Mouse (Mus musculus) intestine, postnatal 0 days (tissue): ENCODE data around the gene Fxn. TPM values are rescaled to one million over a fixed set of nuclear protein-coding genes. Genes with fewer than 3 reads are reported as not detected.
A peak's percentile ranks its signal among the peaks of the same experiment; 100 is the strongest.

Experiments
- ATAC-seq: fragments of 200-750 bp; cut with Nextera tagmentation; 2 replicates; pipeline ENCODE4 v1.8.0; 2017; ENCODE audit warnings: mild to moderate bottlenecking, moderate TSS enrichment, moderate library complexity
- H3K27ac ChIP-seq: fragments of 300-500 bp; sonication (generic); 2 replicates; pipeline ENCODE4 v1.5.1; 2014; ENCODE audit warnings: mild to moderate bottlenecking, low read depth, low read length, moderate library complexity
- H3K27me3 ChIP-seq: fragments of 300-500 bp; sonication (generic); replicated peaks from 2 replicates; pipeline ENCODE4 v1.6.1; 2014; ENCODE audit warnings: low read length, mixed read lengths; ENCODE audit not compliant: control insufficient read depth, insufficient read depth
- H3K36me3 ChIP-seq: fragments of 300-500 bp; sonication (generic); 2 replicates; pipeline ENCODE4 v1.6.1; 2014; ENCODE audit warnings: mild to moderate bottlenecking, moderate library complexity; ENCODE audit not compliant: control insufficient read depth, insufficient read depth
- H3K4me1 ChIP-seq: fragments of 300-500 bp; sonication (generic); replicated peaks from 2 replicates; pipeline ENCODE4 v1.6.1; 2014; ENCODE audit warnings: antibody characterized with exemption, low read length, mixed read lengths; ENCODE audit not compliant: control insufficient read depth, insufficient read depth
- H3K4me2 ChIP-seq: fragments of 300-500 bp; sonication (generic); replicated peaks from 2 replicates; pipeline ENCODE4 v1.6.1; 2014; ENCODE audit warnings: low read depth, mild to moderate bottlenecking, moderate library complexity
- H3K4me3 ChIP-seq: fragments of 300-500 bp; sonication (generic); 2 replicates; pipeline ENCODE4 v1.5.1; 2014; ENCODE audit warnings: low read depth, low read length
- H3K9ac ChIP-seq: fragments of 300-500 bp; sonication (generic); 2 replicates; pipeline ENCODE4 v1.6.1; 2014; ENCODE audit warnings: mild to moderate bottlenecking, low read depth, low read length
- H3K9me3 ChIP-seq: fragments of 300-500 bp; sonication (generic); 2 replicates; pipeline ENCODE4 v1.6.1; 2016; ENCODE audit warnings: mixed run types; ENCODE audit not compliant: control insufficient read depth
- CTCF ChIP-seq: sonication (generic); IDR thresholded peaks from 2 replicates; pipeline ENCODE4 v1.5.1; 2016; ENCODE audit warnings: low read depth, mild to moderate bottlenecking, control low read depth, antibody characterized with exemption, moderate library complexity
- WGBS: fragments of 180-500 bp; shearing (Covaris S2); extraction: QIAGEN DNeasy Blood & Tissue Kit; methylation state at CpG from one replicate; pipeline ENCODE4 v1.1.7; 2014; 5-methylcytosine and 5-hydroxymethylcytosine counted together
- polyA plus RNA-seq: library from polyadenylated mRNA; unstranded; fragments of >200 nt; fragmentation: Nextera tagmentation; extraction: Ambion mirVana; gene quantifications from 2 replicates; pipeline ENCODE4 v1.2.1, GENCODE M21; 2015

Fxn gene
- polyA plus RNA-seq, 1 experiment from 2014 or later, result 21.1 TPM

DNA sequence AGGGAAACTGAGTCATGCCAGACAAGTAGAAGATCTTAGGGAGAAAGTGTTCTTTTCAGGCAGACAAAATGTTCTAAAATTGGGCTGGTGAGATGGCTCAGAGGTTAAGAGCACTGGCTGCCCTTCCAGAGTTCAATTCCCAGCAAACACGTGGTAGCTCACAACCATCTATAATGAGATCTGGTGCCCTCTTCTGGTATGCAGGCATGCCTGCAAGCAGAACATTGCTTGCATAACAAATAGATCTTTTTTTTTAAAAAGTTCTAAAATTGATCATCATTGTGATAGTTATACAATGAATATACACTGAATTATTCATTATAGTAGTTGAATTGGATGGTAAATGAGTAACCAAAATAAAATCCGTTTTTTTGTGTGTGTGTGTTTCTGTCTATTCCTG, 62.1 kb downstream of the Fxn start:
- 36% methylated on average over 2 of the region's 2 CpGs for WGBS
- peak; percentile 67 for TF ChIP-seq CTCF
- H3K4me1 ChIP-seq, result no peaks in the 10 kb centered on the region; the same call in 1 of the 2 replicates
- H3K9ac ChIP-seq, result no peak overlapping the region
- ATAC-seq, result no peak
- no peak overlapping the region for H3K4me2 ChIP-seq
- no peak overlapping the region for H3K4me3 ChIP-seq
- no peaks in the 10 kb centered on the region for H3K9me3 ChIP-seq
- H3K27ac ChIP-seq, result no peak overlapping the region
- H3K27me3 ChIP-seq, result no peaks in the 10 kb centered on the region
- H3K36me3 ChIP-seq, result no peaks in the 10 kb centered on the region

- H3K4me2 ChIP-seq, result no peak overlapping the region
- TF ChIP-seq CTCF, result no peak
- no peak overlapping the region for H3K4me3 ChIP-seq
- H3K9ac ChIP-seq, result no peak overlapping the region
- H3K27ac ChIP-seq, result no peak overlapping the region
- no peaks in the 10 kb centered on the region for H3K36me3 ChIP-seq
- no peaks in the 10 kb centered on the region for H3K27me3 ChIP-seq
- ATAC-seq, result no peak
- peaks cover 1% of the 10 kb centered on the region; the same call in 1 of the 2 replicates for H3K4me1 ChIP-seq
- no peaks in the 10 kb centered on the region for H3K9me3 ChIP-seq
Measured at GRCm38 (mm10) chr19:24217851-24218250, 62.6 kb downstream of the Fxn start.

- no peaks in the 10 kb centered on the region for H3K9me3 ChIP-seq
- peaks cover 7% of the 10 kb centered on the region; the same call in 1 of the 2 replicates for H3K4me1 ChIP-seq
- H3K27me3 ChIP-seq, result no peaks in the 10 kb centered on the region
- ATAC-seq, result no peak
- no peak overlapping the region for H3K4me2 ChIP-seq
- H3K9ac ChIP-seq, result no peak overlapping the region
- TF ChIP-seq CTCF, result no peak
- H3K36me3 ChIP-seq, result no peaks in the 10 kb centered on the region
- H3K27ac ChIP-seq, result no peak overlapping the region
- H3K4me3 ChIP-seq, result no peak overlapping the region
- whole genome bisulfite sequencing, result 91% methylated on average over 9 of the region's 9 CpGs
Measured at GRCm38 (mm10) chr19:24216771-24217170, 63.6 kb downstream of the Fxn start.

DNA sequence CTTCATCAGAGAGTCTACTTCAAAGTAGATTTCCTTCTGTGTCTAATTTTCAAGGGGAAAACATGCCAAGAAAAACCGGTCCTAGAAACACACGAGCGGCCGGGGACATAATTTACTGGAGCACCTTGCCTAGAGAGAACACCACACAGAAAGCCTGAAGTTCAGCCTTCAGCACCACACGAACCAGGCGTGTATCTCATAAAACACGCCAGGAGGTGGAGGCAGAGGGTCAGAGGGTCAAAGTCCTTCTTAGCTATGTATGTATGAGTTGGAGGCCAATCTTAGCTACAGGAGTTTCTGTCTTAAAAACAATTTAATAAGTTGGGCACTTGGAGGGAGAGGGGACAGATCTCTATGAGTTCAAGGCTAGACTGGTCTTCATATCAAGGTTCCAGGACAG, 65.5 kb downstream of the Fxn start:
- peak; percentile 80 for ATAC-seq
- no peaks in the 10 kb centered on the region for H3K27me3 ChIP-seq
- WGBS, result 38% methylated on average over 7 of the region's 7 CpGs
- H3K9me3 ChIP-seq, result no peaks in the 10 kb centered on the region
- H3K4me1 ChIP-seq, result peaks cover 8% of the 10 kb centered on the region; the same call in 1 of the 2 replicates
- no peak overlapping the region for H3K4me3 ChIP-seq
- H3K36me3 ChIP-seq, result no peaks in the 10 kb centered on the region
- H3K27ac ChIP-seq, result peak overlapping the region; percentile 57
- H3K9ac ChIP-seq, result no peak overlapping the region
- TF ChIP-seq CTCF, result peak; percentile 71
- peak overlapping the region; percentile 13; the same call in 1 of the 2 replicates for H3K4me2 ChIP-seq

DNA sequence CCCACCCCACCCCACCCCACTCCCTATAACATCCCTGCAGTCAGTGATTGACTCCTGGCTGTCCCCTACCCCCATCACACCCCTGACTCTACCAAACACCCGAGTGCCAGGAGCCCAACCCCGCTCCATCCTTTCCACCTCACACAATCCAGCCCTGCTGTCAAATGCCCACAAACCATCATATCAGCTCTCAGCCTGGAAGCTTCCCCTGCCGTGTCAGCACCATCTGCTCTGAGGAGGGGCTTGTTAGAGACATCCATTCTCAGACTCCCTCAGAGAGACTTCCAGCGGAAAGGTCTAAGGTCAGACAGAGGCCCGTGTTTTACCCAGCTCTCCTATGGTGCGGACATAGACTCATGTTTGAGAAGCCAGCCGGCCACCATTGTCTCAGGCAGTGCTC, 67.1 kb downstream of the Fxn start:
- no peaks in the 10 kb centered on the region for H3K27me3 ChIP-seq
- TF ChIP-seq CTCF, result no peak
- no peaks in the 10 kb centered on the region for H3K9me3 ChIP-seq
- peak overlapping the region; percentile 7; the same call in 1 of the 2 replicates for H3K27ac ChIP-seq
- H3K4me3 ChIP-seq, result no peak overlapping the region
- peaks cover 8% of the 10 kb centered on the region; the same call in 1 of the 2 replicates for H3K4me1 ChIP-seq
- WGBS, result 40% methylated on average over 7 of the region's 7 CpGs
- H3K4me2 ChIP-seq, result no peak overlapping the region
- no peaks in the 10 kb centered on the region for H3K36me3 ChIP-seq
- no peak overlapping the region for H3K9ac ChIP-seq
- ATAC-seq, result no peak

- no peak overlapping the region for H3K4me2 ChIP-seq
- 0 out of 2 replicates have a peak, but pooled peaks have one; percentile 3 for TF ChIP-seq CTCF
- H3K9ac ChIP-seq, result no peak overlapping the region
- peaks cover 8% of the 10 kb centered on the region; the same call in 1 of the 2 replicates for H3K4me1 ChIP-seq
- H3K4me3 ChIP-seq, result no peak overlapping the region
- H3K9me3 ChIP-seq, result no peaks in the 10 kb centered on the region
- no peaks in the 10 kb centered on the region for H3K27me3 ChIP-seq
- H3K36me3 ChIP-seq, result no peaks in the 10 kb centered on the region
- no peak for ATAC-seq
- no peak overlapping the region for H3K27ac ChIP-seq
- 78% methylated on average over 12 of the region's 12 CpGs for WGBS
Measured at GRCm38 (mm10) chr19:24212552-24213249, 67.7 kb downstream of the Fxn start.

Other genes with a start within 250 kb of the Fxn start
- 2.9 and 3.0 TPM in 2 replicates for gene Fam189a2, start 249.6 kb downstream of the Fxn start, polyA plus RNA-seq
- 26.2 and 28.5 TPM in 2 replicates for gene Tjp2, start 55.6 kb downstream of the Fxn start, polyA plus RNA-seq
- gene Fam122a, start 196.8 kb upstream of the Fxn start, polyA plus RNA-seq, result 40.5 and 45.0 TPM in 2 replicates